Mouse (Mus musculus) kidney, postnatal 36 days (tissue): ENCODE results near the gene Cts8.

ENCODE experiments used
- DNase-seq, 2 experiments: peaks; one replicate each; pipeline ENCODE4 v3.0.0; 2021 to 2022; ENCODE audit warnings: mixed read lengths in 2 of 2

Cts8 gene

GRCm38 (mm10) chr13:61255258-61255657 is at the start of gene Cts8:
Gene Cts8, minus strand, starts transcription at chr13:61255358.
- DNase-seq: no peak

DNA sequence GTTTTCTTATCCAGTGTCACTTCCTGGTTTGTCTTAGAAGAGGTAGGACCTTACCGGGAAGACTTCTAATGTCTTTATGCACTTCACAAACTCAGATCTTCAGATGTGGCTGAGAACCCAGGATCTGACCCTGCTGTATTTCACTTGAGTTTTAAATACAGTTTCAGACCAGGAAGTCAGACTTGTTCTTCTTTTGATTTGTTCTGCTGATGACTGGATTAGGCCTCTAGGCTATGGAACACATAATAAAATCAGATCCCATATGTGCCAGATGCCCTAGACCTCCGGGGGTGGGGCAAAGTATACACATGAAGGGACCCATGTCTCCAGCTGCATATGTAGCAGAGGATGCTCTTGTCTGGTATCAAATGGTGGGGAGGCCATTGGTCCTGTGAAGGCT is 33.6 kb upstream of the Cts8 start, which contains the start of gene Gm49398:
Gm49398 (minus strand) TSS at position 101 of the 400 bp plus-strand sequence.
- no peak for DNase-seq

GRCm38 (mm10) chr13:61241076-61241947 is 13.8 kb downstream of the Cts8 start:
- DNase-seq: peak; percentile 45 to 79

GRCm38 (mm10) chr13:61203310-61203709 is 51.8 kb downstream of the Cts8 start, which contains the start of gene Cts6:
Gene Cts6, minus strand, starts transcription at chr13:61203410.
- no peak for DNase-seq
